Mouse (Mus musculus) lung, postnatal 4 days (tissue): ENCODE data around the gene Csmd2.
A peak's percentile ranks its signal among the peaks of the same experiment; 100 is the strongest.

Source experiments
- DNase-seq, 2 experiments: peaks; one replicate each; pipeline ENCODE4 v3.0.0; 2021

The Csmd2 gene

DNA sequence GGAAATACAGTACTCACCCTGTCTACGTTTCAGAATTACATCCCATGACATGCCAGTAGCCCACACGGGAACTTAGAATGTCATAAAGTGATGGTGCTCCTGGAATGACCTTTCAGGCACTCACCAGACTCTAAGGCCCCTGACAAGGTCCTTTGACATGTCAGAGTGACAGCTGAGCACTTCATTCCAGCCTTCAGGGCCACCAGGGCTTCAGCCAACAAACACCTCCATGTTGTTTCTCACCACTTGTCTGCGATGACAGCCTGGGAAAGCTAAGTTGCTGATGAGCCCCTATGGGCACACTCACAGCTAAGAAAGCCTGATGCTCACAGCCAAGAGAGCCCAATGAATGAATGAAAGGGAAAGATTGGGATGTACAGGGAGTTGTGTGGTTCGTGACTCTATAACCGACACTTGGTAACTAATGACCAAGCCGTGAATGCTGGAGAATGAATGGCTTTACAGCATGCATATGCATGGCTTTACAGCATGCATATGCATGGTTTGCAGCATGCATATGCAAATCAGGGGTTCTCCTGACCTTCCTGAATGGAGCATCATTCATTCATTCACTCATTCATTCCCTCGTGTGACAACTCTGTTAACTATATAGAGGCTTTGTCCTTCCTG is 432.4 kb downstream of the Csmd2 start:
- DNase-seq: no peak

DNA sequence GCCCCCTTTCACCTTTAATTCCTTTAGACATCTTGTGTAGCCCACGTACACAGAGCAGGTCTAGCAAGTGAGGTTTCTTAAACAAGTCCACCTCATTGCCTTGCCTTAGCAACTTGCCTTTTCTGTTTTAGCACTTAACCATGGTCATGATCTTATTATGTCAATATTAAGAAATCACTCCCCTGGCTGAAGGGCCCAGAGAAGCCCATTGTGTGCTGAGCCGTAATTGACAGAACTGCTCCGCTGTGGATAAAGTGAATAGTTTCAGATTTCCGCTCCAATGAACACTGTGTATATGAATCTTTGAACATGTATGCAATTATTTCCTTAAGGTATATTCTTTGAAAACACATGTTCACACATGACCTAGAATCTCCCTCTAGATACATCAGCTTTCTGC is 434.8 kb downstream of the Csmd2 start:
- no peak for DNase-seq

- no peak for DNase-seq
Observed at GRCm38 (mm10) chr4:128425339-128425738, 437.7 kb downstream of the Csmd2 start.

DNA sequence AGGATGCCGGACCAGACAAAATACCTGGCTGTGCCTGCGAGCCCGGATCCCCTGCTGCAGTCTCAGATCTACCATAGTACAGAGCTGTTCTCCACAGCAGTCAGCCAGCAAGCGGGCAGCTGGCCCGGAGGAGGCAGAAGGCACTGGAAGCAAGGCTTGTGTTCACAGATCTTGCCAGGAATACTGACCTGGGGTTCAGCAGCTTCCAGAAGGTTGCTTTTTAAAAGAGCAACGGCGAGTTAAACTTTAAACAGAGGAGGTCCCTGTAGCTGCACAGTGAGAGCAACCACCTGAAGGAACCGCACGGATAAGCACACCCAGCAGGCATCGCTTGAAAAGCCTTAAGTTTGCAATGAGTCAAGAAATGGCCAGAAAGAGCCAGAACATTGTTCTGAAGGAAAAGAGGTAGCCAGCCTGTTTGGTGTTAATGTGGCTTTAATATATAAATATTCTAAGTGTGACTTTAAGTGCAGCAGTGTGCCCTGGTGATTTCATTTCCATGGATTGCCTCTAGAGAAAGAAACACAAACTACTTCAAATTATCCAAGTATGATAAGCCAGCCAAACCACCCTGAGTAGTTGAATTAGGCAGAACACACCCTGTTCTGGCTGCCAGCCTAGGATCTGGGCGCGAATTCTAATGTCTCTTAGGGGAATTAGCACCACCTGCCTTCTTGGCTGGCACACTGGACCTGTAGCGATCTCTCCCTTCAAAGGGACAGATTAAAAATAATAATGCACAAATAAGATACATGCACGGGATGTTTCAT is 439.8 kb downstream of the Csmd2 start:
- peak; percentile 39 to 71 for DNase-seq

DNA sequence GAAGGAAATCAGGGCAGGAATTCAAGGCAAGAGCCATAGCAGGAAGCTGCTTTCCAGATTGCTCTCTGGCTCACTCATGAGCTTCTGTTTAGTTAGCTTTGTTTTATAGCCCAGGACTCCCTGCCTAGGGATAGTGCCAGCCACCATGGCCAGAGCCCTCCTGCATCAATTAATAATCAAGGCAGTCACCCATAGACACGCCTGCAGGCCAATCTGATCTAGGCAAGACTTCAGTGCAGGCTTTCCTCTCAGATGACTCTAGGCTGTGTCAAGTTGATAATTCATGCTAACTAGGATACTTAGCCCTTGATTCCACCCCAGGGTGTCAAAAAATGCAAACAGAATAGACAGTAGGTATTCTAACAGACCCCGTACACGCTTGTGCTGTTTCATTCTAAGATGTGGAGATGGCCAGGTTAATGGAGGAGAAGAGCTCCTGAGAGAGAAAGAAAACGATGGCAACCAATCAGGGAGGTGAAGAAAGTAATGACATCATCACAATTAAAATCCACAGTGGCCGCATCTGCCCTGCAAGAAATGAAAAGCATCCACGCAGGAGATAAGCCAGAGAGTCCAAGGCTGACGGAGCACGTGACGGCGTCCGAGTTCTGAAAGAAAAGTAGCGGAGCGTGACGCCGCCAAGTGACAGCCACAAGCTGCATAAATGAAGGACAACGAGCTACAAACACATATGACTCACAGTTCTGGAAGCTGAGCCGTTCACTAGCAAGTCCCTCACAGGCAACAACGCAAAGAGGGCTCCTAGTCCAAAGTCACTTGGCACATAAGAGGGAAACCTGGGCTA is 440.8 kb downstream of the Csmd2 start:
- DNase-seq: peak; percentile 22 to 48

DNA sequence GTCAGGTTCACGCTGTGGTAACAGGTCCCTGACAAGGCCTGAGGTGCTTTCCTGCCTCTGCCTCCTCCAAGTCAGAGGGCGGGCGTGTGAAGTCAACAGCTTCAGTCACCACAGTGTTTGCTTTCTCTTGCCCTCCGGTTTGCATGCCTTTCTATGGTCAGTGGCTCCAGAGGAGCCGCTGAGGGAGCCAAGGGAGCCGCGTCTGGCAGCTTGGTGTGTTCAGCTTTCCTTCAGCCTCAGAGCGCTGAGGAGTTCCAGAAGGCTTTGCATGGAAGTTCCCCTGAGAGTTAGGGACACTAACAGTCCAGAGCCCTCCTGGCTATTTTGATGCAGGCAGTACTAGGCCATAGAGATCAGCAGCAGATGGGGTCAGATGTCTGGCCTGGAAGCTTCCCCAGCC is 441.9 kb downstream of the Csmd2 start:
- DNase-seq: no peak

GRCm38 (mm10) chr4:128440550-128440949 is 452.9 kb downstream of the Csmd2 start:
- DNase-seq: no peak

DNA sequence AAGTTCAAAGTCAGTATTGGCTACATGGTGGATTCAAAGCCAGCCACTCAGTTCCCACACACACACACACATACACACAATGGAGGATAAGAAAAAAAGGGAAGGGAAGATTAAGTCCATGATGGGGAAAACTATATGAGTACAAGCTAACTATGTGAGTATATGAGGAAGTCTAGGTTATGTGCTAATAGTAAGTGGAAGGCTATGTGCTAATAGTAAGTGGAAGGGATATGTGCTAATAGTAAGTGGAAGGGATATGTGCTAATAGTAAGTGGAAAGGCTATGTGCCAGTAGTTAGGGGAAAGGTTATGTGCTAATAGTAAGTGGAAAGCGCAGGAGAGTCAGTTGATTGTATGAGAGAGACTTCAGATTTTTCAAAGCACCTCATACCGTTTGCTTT is 453.6 kb downstream of the Csmd2 start:
- no peak for DNase-seq

DNA sequence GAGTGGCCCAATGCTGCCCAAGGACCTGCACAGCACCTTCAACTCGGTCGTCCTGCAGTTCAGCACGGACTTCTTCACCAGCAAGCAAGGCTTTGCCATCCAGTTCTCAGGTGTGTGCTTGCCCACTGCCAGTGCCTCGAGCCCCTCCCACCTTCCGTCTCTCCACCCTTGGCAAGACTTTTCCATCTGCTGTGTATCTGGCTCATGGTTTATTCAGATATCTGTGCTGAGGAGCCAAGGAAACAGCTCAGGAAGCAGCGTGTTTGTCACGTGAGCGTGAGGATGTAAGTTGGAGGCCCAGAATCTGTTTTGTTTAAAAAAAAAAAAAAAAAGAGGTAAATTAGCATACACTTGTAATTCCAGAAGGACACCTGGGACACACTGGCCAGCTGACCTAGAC is 455.1 kb downstream of the Csmd2 start:
- DNase-seq: no peak

- DNase-seq: peak in 1 of 2 experiments; percentile 5
Observed at GRCm38 (mm10) chr4:128445514-128446260, 458.0 kb downstream of the Csmd2 start.

GRCm38 (mm10) chr4:128448831-128449431 is 461.3 kb downstream of the Csmd2 start:
- DNase-seq: no peak

GRCm38 (mm10) chr4:128450137-128450536 is 462.5 kb downstream of the Csmd2 start:
- no peak for DNase-seq

DNA sequence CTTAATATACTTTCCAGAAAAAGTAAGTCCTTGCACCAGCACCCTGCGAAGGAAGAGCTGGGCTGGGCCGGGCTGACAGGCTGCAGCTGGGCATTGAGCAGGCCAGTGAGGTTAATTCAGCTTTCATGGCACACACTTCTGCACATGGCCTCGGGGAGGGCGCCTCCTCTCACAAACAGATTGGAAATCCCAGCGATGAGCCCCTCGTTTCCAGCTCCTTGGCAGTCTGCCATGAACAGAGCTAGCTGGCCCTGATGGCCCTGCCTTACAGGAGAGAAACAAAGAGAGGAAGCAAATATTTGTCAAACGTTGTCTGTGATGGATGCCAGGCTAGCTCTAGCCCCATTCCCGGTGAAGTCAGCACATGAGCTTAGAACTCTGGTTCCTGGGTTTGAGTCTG is 463.3 kb downstream of the Csmd2 start:
- DNase-seq: peak; percentile 82 to 90

- DNase-seq: no peak
Observed at GRCm38 (mm10) chr4:128451383-128451794, 463.7 kb downstream of the Csmd2 start.

DNA sequence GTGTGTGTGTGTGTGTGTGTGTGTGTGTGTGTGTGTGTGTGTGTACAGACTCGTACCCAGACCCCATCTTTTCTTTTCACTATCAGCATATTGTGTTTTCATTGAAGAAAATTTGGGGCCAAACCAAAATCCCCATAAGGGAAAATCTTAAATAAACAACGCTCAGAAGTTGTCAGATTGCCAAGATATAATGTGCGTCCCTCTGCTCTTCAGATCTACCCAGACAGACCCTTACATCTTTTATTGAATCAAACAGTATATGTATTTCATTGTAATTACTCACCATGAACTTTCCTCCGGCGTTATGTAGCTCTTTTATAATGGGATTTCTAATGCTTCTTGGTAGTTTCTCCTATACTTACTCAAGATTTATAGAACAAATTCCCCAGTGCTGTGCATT is 479.1 kb downstream of the Csmd2 start:
- DNase-seq: no peak

- no peak for DNase-seq
Observed at GRCm38 (mm10) chr4:128468040-128468439, 480.4 kb downstream of the Csmd2 start.

DNA sequence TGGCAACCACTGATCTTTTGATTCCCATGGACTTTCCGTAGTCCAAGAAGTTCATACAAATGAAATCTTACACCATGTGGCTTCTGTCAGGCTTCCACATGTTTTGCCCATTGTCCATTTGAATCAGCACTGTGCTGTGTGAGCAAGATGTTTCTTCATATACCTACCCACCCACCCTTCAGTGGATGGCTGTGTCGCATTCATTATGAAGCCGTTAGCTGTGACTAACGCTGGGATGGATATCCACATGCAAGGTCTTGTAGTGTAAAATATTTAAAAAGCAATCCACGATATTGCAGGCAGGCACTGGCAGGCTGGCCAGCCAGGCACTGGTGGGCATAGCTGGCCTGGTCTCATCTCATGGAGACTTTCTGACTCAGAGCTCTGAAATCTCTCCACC is 488.6 kb downstream of the Csmd2 start:
- DNase-seq: no peak

GRCm38 (mm10) chr4:128483891-128484290 is 496.2 kb downstream of the Csmd2 start:
- DNase-seq: no peak

GRCm38 (mm10) chr4:128484679-128485078 is 497.0 kb downstream of the Csmd2 start:
- no peak for DNase-seq

- DNase-seq: no peak
Observed at GRCm38 (mm10) chr4:128489521-128490100, 502.0 kb downstream of the Csmd2 start.

DNA sequence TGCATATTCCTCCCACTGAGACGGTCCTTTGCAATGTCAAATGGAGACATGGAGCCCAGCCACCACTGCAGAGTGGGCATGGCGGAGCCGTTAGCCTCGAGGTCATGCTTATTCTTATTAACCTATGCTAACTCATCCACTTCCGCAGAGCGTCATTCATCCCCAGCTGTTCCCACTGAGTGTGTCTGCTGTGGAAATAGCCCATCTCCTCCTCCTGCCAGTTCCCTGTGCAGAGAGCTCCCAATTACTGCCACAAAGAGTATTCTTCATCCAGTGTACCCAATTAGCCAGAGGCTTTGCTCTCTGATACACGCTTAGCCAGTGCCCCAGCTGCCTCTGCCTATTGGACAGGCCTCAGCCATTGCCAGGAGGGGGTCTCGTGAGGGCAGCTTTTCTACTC is 504.4 kb downstream of the Csmd2 start:
- no peak for DNase-seq

DNA sequence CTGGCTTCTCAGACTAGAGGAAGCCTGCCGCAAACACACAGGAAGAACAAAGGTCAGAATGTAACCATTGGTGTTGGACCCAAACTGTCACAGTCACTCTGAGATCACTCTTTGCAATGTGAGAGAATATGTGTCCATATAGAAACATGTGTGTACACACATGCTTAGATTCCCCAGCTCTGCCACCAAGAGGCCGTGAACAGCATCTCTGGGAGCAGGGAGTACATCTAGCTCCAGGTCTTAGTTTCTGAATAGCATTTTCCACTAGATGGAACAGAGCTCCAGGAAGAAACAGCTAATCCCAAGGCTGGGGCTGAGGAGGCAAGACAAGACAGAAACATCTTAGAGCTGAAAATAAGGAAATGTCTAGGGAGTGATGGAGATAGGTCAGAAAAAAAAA is 512.3 kb downstream of the Csmd2 start:
- DNase-seq: no peak
